Mouse (Mus musculus) megakaryocyte, embryonic 14.5 days (primary cell): ENCODE measurements at regions not wholly inside any gene's neighbourhood (a gene's known extent, or its start where the extent isn't known, plus 50 kb on each side); places are given as distances from the start of the nearest gene placed in this dataset.

Experiments used
- FLI1 ChIP-seq: IDR thresholded peaks from 2 replicates; pipeline ENCODE4 v1.6.1; 2012; ENCODE audit warnings: low read length, inconsistent platforms, mixed read lengths
- GATA1 ChIP-seq: IDR thresholded peaks from 3 replicates; pipeline ENCODE4 v1.6.1; 2012; ENCODE audit warnings: mixed read lengths, low read length, inconsistent platforms, borderline replicate concordance

DNA sequence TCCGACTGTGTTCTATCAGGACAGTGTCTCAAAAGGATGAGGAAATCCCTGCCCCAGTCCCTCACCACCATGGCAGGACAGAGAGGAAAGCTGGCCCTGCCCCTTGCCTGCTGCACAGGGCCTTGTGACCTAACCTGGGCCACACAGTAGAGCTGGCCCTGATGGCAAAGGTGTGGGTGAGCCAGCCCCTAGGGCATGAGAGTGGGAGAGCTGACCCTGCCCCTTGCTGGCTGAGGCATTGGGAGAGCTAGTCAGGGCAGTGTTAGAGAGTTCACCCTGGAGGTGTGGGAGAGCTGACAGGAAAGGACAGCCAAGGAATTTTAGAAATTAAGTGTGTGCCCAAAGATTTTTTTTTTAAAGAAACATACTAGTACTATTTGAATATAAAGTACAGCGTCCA, 90.5 kb upstream of the Plcb4 start:
- TF ChIP-seq GATA1: no peak
- no peak for TF ChIP-seq FLI1
